Comparison of ENCODE assay signal across 10 mouse cellular contexts in genomic region chr5:136970703-136971102, GRCm38 (mm10). TPM values are rescaled to one million over a fixed set of nuclear protein-coding genes. Genes with fewer than 3 reads are reported as not detected.
A peak's percentile ranks its signal among the peaks of the same experiment; 100 is the strongest.
DNase-seq lines count a peak whose midpoint lies in the region; ATAC-seq and TF ChIP-seq lines count a peak whose summit lies in the region.
"Had no signal": no experiment of that assay in that cellular context is flagged by ENCODE, and none has a peak within 500 bp of the region (broad histone marks: within the 10 kb centered on the region; RNA-seq: fewer than 3 reads in every experiment).

No protein-coding gene starts in this region.

- peak; percentile 76 for DNase-seq in kidney, adult 11 months
- DNase-seq in CH12.LX (ENCODE audit: extremely low read depth) = peak; percentile 77
- peak; percentile 57 for DNase-seq in adrenal gland, adult 8-10 months
- DNase-seq in gastrocnemius, postnatal 25 days = peak; percentile 47
- DNase-seq in left cerebral cortex, postnatal 4 days = peak; percentile 59
- peak; percentile 82 for DNase-seq in naive thymus-derived CD4-positive, alpha-beta T cell, adult 2 months (ENCODE audit: low read depth)
- DNase-seq in thymus, postnatal 36 days = peak; percentile 63

- no peaks in the 10 kb centered on the region for H3K9me3 ChIP-seq in kidney, embryonic 16.5 days (ENCODE audit: low read length)
- no peaks in the 10 kb centered on the region for H3K9me3 ChIP-seq in CH12.LX (replicated peaks; ENCODE audit: low read length)
- H3K9me3 ChIP-seq: embryonic facial prominence, embryonic 15.5 days; lung, embryonic 15.5 days had no signal

- H3K4me2 ChIP-seq in kidney, embryonic 16.5 days (replicated peaks; ENCODE audit: low read depth, low read length) = no peak overlapping the region
- H3K4me2 ChIP-seq in CH12.LX (ENCODE audit: insufficient read depth, low read depth, poor library complexity, severe bottlenecking) = no peak overlapping the region
- H3K4me2 ChIP-seq: embryonic facial prominence, embryonic 15.5 days; lung, embryonic 15.5 days had no signal

- peak; percentile 82 for TF ChIP-seq RAD21 in CH12.LX (IDR thresholded peaks at IDR 0.05; ENCODE audit: low read depth, low read length)

- no peak overlapping the region for H3K4me3 ChIP-seq in kidney, embryonic 16.5 days (ENCODE audit: low read length)
- no peak overlapping the region for H3K4me3 ChIP-seq in CH12.LX (replicated peaks in 1 of 3; ENCODE audit: low read depth in 2 of 3, low read length in 2 of 3, poor library complexity in 1 of 3)
- H3K4me3 ChIP-seq: embryonic facial prominence, embryonic 15.5 days; lung, embryonic 15.5 days had no signal

- H3K9ac ChIP-seq in kidney, embryonic 16.5 days (replicated peaks; ENCODE audit: low read length) = no peak overlapping the region
- H3K9ac ChIP-seq in CH12.LX (ENCODE audit: insufficient read depth, low read depth) = no peak overlapping the region
- H3K9ac ChIP-seq: embryonic facial prominence, embryonic 15.5 days; lung, embryonic 15.5 days had no signal

- H3K27ac ChIP-seq in kidney, embryonic 16.5 days (ENCODE audit: low read length) = no peak overlapping the region
- H3K27ac ChIP-seq in CH12.LX (ENCODE audit: insufficient read depth, low read depth) = no peak overlapping the region
- H3K27ac ChIP-seq: embryonic facial prominence, embryonic 15.5 days; lung, embryonic 15.5 days had no signal

- TF ChIP-seq CTCF in CH12.LX (conservative IDR thresholded peaks at IDR 0.05 in 1 of 2, IDR thresholded peaks at IDR 0.05 in 1 of 2; ENCODE audit: low read depth in 2 of 2, low read length in 2 of 2) = peak; percentile 49 to 91

- peaks cover 22% of the 10 kb centered on the region for H3K4me1 ChIP-seq in kidney, embryonic 16.5 days (ENCODE audit: insufficient read depth, low read length)
- H3K4me1 ChIP-seq in CH12.LX (ENCODE audit: control insufficient read depth in 1 of 2, insufficient read depth in 2 of 2) = no peaks in the 10 kb centered on the region

- peaks cover 7% of the 10 kb centered on the region; the same call in 1 of the 2 replicates for H3K36me3 ChIP-seq in kidney, embryonic 16.5 days (ENCODE audit: insufficient read depth, low read length)
- H3K36me3 ChIP-seq in CH12.LX (replicated peaks in 1 of 2; ENCODE audit: control insufficient read depth in 1 of 2, insufficient read depth in 1 of 2, low read length in 1 of 2) = peaks cover 9 to 47% of the 10 kb centered on the region in 2 experiments
- H3K36me3 ChIP-seq: lung, embryonic 15.5 days had no signal

- dilution Hi-C loops in CH12.LX (cut with MboI; ENCODE audit: extremely low pct_ligation_motif_present, extremely low pct_unique_long_range_greater_than_20kb, low sequenced_read_pairs) = no loop called here

- ATAC-seq in kidney, embryonic 16.5 days (ENCODE audit: low FRiP score, low TSS enrichment) = no peak

- intact Hi-C loops in left cerebral cortex, postnatal 4 days (cut with DNase I) = no loop called here

- no peaks in the 10 kb centered on the region for H3K79me2 ChIP-seq in CH12.LX (replicated peaks; ENCODE audit: control insufficient read depth, extremely low read depth, insufficient read depth, poor library complexity, severe bottlenecking)

- in situ Hi-C loops in CH12.LX (cut with MboI; ENCODE audit: low pct_ligation_motif_present, low pct_unique_long_range_greater_than_20kb, low sequenced_read_pairs) = no loop called here

- 53% methylated on average over 1 of the region's 1 CpGs for WGBS in kidney, embryonic 16.5 days

- H3K27me3 ChIP-seq in kidney, embryonic 16.5 days (ENCODE audit: insufficient read depth, low read length) = no peaks in the 10 kb centered on the region
- no peaks in the 10 kb centered on the region for H3K27me3 ChIP-seq in CH12.LX (replicated peaks)
- H3K27me3 ChIP-seq: embryonic facial prominence, embryonic 15.5 days; lung, embryonic 15.5 days had no signal

- TF ChIP-seq POLR2A in CH12.LX (IDR thresholded peaks at IDR 0.05; ENCODE audit: low read depth, low read length) = no peak

- no peak for TF ChIP-seq EP300 in CH12.LX (IDR thresholded peaks at IDR 0.05; ENCODE audit: low read length)

TF ChIP-seq in CH12.LX, 34 proteins besides CTCF, POLR2A, EP300 and RAD21:
- TF ChIP-seq CHD1 (IDR thresholded peaks at IDR 0.05; ENCODE audit: low read depth, low read length) (no peak), SMC3 (IDR thresholded peaks at IDR 0.05; ENCODE audit: low read depth, low read length) (peak; percentile 90), JUN (IDR thresholded peaks at IDR 0.05; ENCODE audit: insufficient read depth, low read depth, low read length) (no peak), MXI1 (IDR thresholded peaks at IDR 0.05; ENCODE audit: low read depth, low read length) (no peak)
TF ChIP-seq in CH12.LX: peak in this region for 1.

RNA-seq across cellular contexts. Expression of gene Cldn15, which starts 4.3 kb away (rescaled TPM):
- polyA plus RNA-seq in kidney, embryonic 16.5 days (2015; fragmentation: Nextera tagmentation; extraction: Ambion mirVana) = 4.0 and 4.9 TPM in 2 replicates
- 0.25 TPM in 2 replicates for total RNA-seq in CH12.LX (2012; rRNA removed)
- total RNA-seq in CH12.LX (2014; rRNA removed) = 0.24 TPM in 1 of 2 replicates, not detected in the other
- 0.29 and 0.35 TPM in 2 replicates for polyA plus RNA-seq in CH12.LX (2012; ENCODE audit: insufficient read length, low read depth)
- total RNA-seq in adrenal gland, adult 8-10 months (2022) = 10 to 100 TPM in 3 of 4 experiments, 1 to 10 TPM in 1; 9.5 to 13.7 (median 12.1) TPM
- 1 to 10 TPM in 1 of 2 experiments, under 1 TPM in 1; 0.67 to 3.3 TPM for total RNA-seq in gastrocnemius, postnatal 25 days (2021)
- under 1 TPM; 0.46 to 0.54 TPM for total RNA-seq in left cerebral cortex, postnatal 4 days (2021)

RNA-seq across cellular contexts. Expression of gene Plod3, which starts 16.1 kb away (rescaled TPM):
- polyA plus RNA-seq in kidney, embryonic 16.5 days (2015; fragmentation: Nextera tagmentation; extraction: Ambion mirVana) = 59.7 and 64.4 TPM in 2 replicates
- total RNA-seq in CH12.LX (2012; rRNA removed) = 38.2 and 45.2 TPM in 2 replicates
- 8.8 and 9.9 TPM in 2 replicates for total RNA-seq in CH12.LX (2014; rRNA removed)
- polyA plus RNA-seq in CH12.LX (2012; ENCODE audit: insufficient read length, low read depth) = 22.2 and 23.6 TPM in 2 replicates
- 10 to 100 TPM; 68.6 to 74.5 (median 72.1) TPM for total RNA-seq in adrenal gland, adult 8-10 months (2022)
- total RNA-seq in gastrocnemius, postnatal 25 days (2021) = 10 to 100 TPM; 20.9 to 23.6 TPM
- 10 to 100 TPM; 46.7 to 52.1 TPM for total RNA-seq in left cerebral cortex, postnatal 4 days (2021)

RNA-seq across cellular contexts. Expression of gene Znhit1, which starts 17.1 kb away (rescaled TPM):
- 90.5 and 97.7 TPM in 2 replicates for polyA plus RNA-seq in kidney, embryonic 16.5 days (2015; fragmentation: Nextera tagmentation; extraction: Ambion mirVana)
- 60.1 and 67.3 TPM in 2 replicates for total RNA-seq in CH12.LX (2012; rRNA removed)
- total RNA-seq in CH12.LX (2014; rRNA removed) = 36.8 and 39.6 TPM in 2 replicates
- 83.5 and 99.2 TPM in 2 replicates for polyA plus RNA-seq in CH12.LX (2012; ENCODE audit: insufficient read length, low read depth)
- total RNA-seq in adrenal gland, adult 8-10 months (2022) = 10 to 100 TPM; 77.8 to 96.8 (median 83.5) TPM
- 10 to 100 TPM; 61.4 to 70.4 TPM for total RNA-seq in gastrocnemius, postnatal 25 days (2021)
- total RNA-seq in left cerebral cortex, postnatal 4 days (2021) = 10 to 100 TPM; 90.8 to 93.9 TPM

RNA-seq across cellular contexts. Expression of gene Fis1, which starts 17.6 kb away (rescaled TPM):
- polyA plus RNA-seq in kidney, embryonic 16.5 days (2015; fragmentation: Nextera tagmentation; extraction: Ambion mirVana) = 291 and 296 TPM in 2 replicates
- total RNA-seq in CH12.LX (2012; rRNA removed) (207 and 210 TPM in 2 replicates), CH12.LX (2014; rRNA removed) (140 and 142 TPM in 2 replicates)
- 152 and 203 TPM in 2 replicates for polyA plus RNA-seq in CH12.LX (2012; ENCODE audit: insufficient read length, low read depth)
- 100 to 1,000 TPM; 210 to 255 (median 217) TPM for total RNA-seq in adrenal gland, adult 8-10 months (2022)
- total RNA-seq in gastrocnemius, postnatal 25 days (2021) = 100 to 1,000 TPM; 159 to 164 TPM
- 100 to 1,000 TPM; 193 to 195 TPM for total RNA-seq in left cerebral cortex, postnatal 4 days (2021)

RNA-seq across cellular contexts. Expression of gene Vgf, which starts 55.5 kb away (rescaled TPM):
- polyA plus RNA-seq in kidney, embryonic 16.5 days (2015; fragmentation: Nextera tagmentation; extraction: Ambion mirVana) = 0.24 and 0.28 TPM in 2 replicates
- total RNA-seq in CH12.LX (2012; rRNA removed) = 0.38 TPM in 1 of 2 replicates, not detected in the other
- total RNA-seq in CH12.LX (2014; rRNA removed) = not detected in 2 replicates
- not detected in 2 replicates for polyA plus RNA-seq in CH12.LX (2012; ENCODE audit: insufficient read length, low read depth)
- 10 to 100 TPM in 2 of 4 experiments, 1 to 10 TPM in 2; 4.4 to 20.9 (median 9.9) TPM for total RNA-seq in adrenal gland, adult 8-10 months (2022)
- total RNA-seq in gastrocnemius, postnatal 25 days (2021) = not detected
- total RNA-seq in left cerebral cortex, postnatal 4 days (2021) = 10 to 100 TPM; 48.5 to 78.9 TPM
